Mouse (Mus musculus): ENCODE data around the gene Sema3d. TPM values are rescaled to one million over a fixed set of nuclear protein-coding genes. Genes with fewer than 3 reads are reported as not detected.
A peak's percentile ranks its signal among the peaks of the same experiment; 100 is the strongest.

Sema3d gene
- polyA plus RNA-seq, 1 experiment from 2014 or later, result 1.2 TPM

GRCm38 (mm10) chr5:12515283-12515682 is 132.1 kb downstream of the Sema3d start:
- Histone ChIP-seq H3K27ac (ENCODE audit: low read depth) (no peak overlapping the region), H3K27me3 (ENCODE audit: insufficient read depth, low read length) (no peaks in the 10 kb centered on the region), H3K36me3 (replicated peaks; ENCODE audit: insufficient read depth, low read length) (no peaks in the 10 kb centered on the region), H3K9ac (replicated peaks) (no peak overlapping the region), H3K4me2 (ENCODE audit: low read depth, low read length) (no peak overlapping the region), H3K9me3 (ENCODE audit: low read length) (no peaks in the 10 kb centered on the region), H3K4me3 (ENCODE audit: low read depth, low read length) (no peak overlapping the region), H3K4me1 (ENCODE audit: insufficient read depth) (no peaks in the 10 kb centered on the region)
- 72% methylated on average over 4 of the region's 4 CpGs for WGBS (ENCODE audit: insufficient replicate concordance)
- no peak for TF ChIP-seq EP300 (IDR thresholded peaks at IDR 0.05; ENCODE audit: low read depth)
- no peak for TF ChIP-seq CTCF (IDR thresholded peaks at IDR 0.05; ENCODE audit: low read depth)
- ATAC-seq, result no peak
- no peak for DNase-seq

- DNase-seq, result no peak
- no peaks in the 10 kb centered on the region for H3K4me1 ChIP-seq (ENCODE audit: insufficient read depth)
- no peak overlapping the region for H3K4me2 ChIP-seq (ENCODE audit: low read depth, low read length)
- 64% methylated on average over 4 of the region's 4 CpGs for WGBS (ENCODE audit: insufficient replicate concordance)
- H3K9me3 ChIP-seq (ENCODE audit: low read length), result no peaks in the 10 kb centered on the region
- H3K27me3 ChIP-seq (ENCODE audit: insufficient read depth, low read length), result no peaks in the 10 kb centered on the region
- H3K27ac ChIP-seq (ENCODE audit: low read depth), result no peak overlapping the region
- no peak overlapping the region for H3K9ac ChIP-seq (replicated peaks)
- H3K4me3 ChIP-seq (ENCODE audit: low read depth, low read length), result no peak overlapping the region
- no peak for ATAC-seq
- H3K36me3 ChIP-seq (replicated peaks; ENCODE audit: insufficient read depth, low read length), result no peaks in the 10 kb centered on the region
- TF ChIP-seq EP300 (IDR thresholded peaks at IDR 0.05; ENCODE audit: low read depth), result no peak
- TF ChIP-seq CTCF (IDR thresholded peaks at IDR 0.05; ENCODE audit: low read depth), result no peak
Measured at GRCm38 (mm10) chr5:12525235-12525767, 142.1 kb downstream of the Sema3d start.

GRCm38 (mm10) chr5:12528596-12528995 is 145.4 kb downstream of the Sema3d start:
- Histone ChIP-seq H3K27me3 (ENCODE audit: insufficient read depth, low read length) (no peaks in the 10 kb centered on the region), H3K4me2 (ENCODE audit: low read depth, low read length) (no peak overlapping the region), H3K4me1 (ENCODE audit: insufficient read depth) (no peaks in the 10 kb centered on the region), H3K4me3 (ENCODE audit: low read depth, low read length) (no peak overlapping the region), H3K9ac (replicated peaks) (no peak overlapping the region), H3K27ac (ENCODE audit: low read depth) (no peak overlapping the region), H3K9me3 (ENCODE audit: low read length) (no peaks in the 10 kb centered on the region), H3K36me3 (replicated peaks; ENCODE audit: insufficient read depth, low read length) (no peaks in the 10 kb centered on the region)
- no peak for ATAC-seq
- TF ChIP-seq CTCF (IDR thresholded peaks at IDR 0.05; ENCODE audit: low read depth) (no peak), EP300 (IDR thresholded peaks at IDR 0.05; ENCODE audit: low read depth) (no peak)
- DNase-seq, result no peak
- 77% methylated on average over 2 of the region's 2 CpGs for whole genome bisulfite sequencing (ENCODE audit: insufficient replicate concordance)

DNA sequence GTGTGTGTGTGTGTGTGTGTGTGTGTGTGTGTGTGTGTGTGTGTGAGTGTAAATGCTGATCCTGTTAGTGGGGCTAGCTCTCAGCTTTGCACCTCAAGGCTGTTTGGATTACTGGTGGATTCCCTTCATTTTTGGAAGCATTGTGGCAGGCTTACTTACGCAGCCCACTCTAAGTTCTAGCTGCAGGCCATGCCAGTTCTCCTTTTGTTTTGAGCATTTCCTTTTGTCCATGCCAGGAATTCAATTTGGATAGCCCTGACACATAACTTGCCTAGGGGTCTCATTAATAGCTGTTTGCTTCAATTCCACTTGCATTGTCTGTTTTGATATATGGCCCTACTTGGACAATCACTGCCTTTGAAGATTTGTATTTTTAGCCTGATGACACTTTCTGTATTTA is 146.6 kb downstream of the Sema3d start:
- no peak overlapping the region for H3K4me2 ChIP-seq (ENCODE audit: low read depth, low read length)
- ATAC-seq (no peak), DNase-seq (no peak)
- TF ChIP-seq EP300 (IDR thresholded peaks at IDR 0.05; ENCODE audit: low read depth), result no peak
- no peak for TF ChIP-seq CTCF (IDR thresholded peaks at IDR 0.05; ENCODE audit: low read depth)
- no peaks in the 10 kb centered on the region for H3K9me3 ChIP-seq (ENCODE audit: low read length)
- 100% methylated on average over 1 of the region's 1 CpGs for WGBS (ENCODE audit: insufficient replicate concordance)
- H3K27me3 ChIP-seq (ENCODE audit: insufficient read depth, low read length), result no peaks in the 10 kb centered on the region
- H3K4me1 ChIP-seq (ENCODE audit: insufficient read depth), result no peaks in the 10 kb centered on the region
- H3K4me3 ChIP-seq (ENCODE audit: low read depth, low read length), result no peak overlapping the region
- H3K36me3 ChIP-seq (replicated peaks; ENCODE audit: insufficient read depth, low read length), result no peaks in the 10 kb centered on the region
- H3K9ac ChIP-seq (replicated peaks), result no peak overlapping the region
- no peak overlapping the region for H3K27ac ChIP-seq (ENCODE audit: low read depth)

GRCm38 (mm10) chr5:12541268-12541667 is 158.1 kb downstream of the Sema3d start:
- Histone ChIP-seq H3K27ac (ENCODE audit: low read depth) (no peak overlapping the region), H3K9me3 (ENCODE audit: low read length) (no peaks in the 10 kb centered on the region), H3K36me3 (replicated peaks; ENCODE audit: insufficient read depth, low read length) (no peaks in the 10 kb centered on the region), H3K27me3 (ENCODE audit: insufficient read depth, low read length) (no peaks in the 10 kb centered on the region), H3K4me1 (ENCODE audit: insufficient read depth) (no peaks in the 10 kb centered on the region), H3K4me3 (ENCODE audit: low read depth, low read length) (no peak overlapping the region), H3K9ac (replicated peaks) (no peak overlapping the region), H3K4me2 (ENCODE audit: low read depth, low read length) (no peak overlapping the region)
- DNase-seq (no peak), ATAC-seq (no peak)
- TF ChIP-seq CTCF (IDR thresholded peaks at IDR 0.05; ENCODE audit: low read depth) (peak; percentile 43), EP300 (IDR thresholded peaks at IDR 0.05; ENCODE audit: low read depth) (no peak)
- WGBS (ENCODE audit: insufficient replicate concordance), result 40% methylated on average over 2 of the region's 2 CpGs

DNA sequence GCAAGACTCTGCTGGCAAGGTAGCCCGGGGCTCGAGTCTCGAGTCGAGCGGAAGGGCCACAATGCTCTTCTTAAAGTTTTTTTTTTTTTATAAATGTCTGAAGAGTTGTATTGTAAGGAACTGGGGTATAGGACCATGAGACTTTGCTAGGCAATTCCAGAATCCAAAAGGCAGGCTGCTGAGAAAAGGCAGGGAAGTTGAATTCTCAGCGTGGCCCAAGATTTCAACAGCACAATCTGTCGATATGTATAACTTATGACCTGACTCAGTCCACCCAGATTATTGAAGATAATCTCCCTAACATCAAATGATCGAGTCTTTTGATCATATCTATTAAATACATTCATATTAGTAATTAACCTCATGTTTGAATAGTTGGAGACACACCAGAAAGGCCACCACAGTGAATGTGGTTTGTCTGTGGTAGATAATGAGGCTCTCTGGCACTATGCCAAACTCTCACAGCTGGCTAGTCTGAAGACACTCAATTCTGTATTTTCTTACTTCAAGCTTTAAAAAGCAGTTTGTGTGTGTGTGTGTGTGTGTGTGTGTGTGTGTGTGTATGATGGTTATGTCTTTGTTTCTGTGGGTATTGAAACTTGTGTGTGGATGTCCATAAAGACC is 166.0 kb downstream of the Sema3d start:
- H3K9me3 ChIP-seq (ENCODE audit: low read length), result no peaks in the 10 kb centered on the region
- 75% methylated on average over 8 of the region's 8 CpGs for WGBS (ENCODE audit: insufficient replicate concordance)
- no peaks in the 10 kb centered on the region for H3K36me3 ChIP-seq (replicated peaks; ENCODE audit: insufficient read depth, low read length)
- TF ChIP-seq CTCF (IDR thresholded peaks at IDR 0.05; ENCODE audit: low read depth) (no peak), EP300 (IDR thresholded peaks at IDR 0.05; ENCODE audit: low read depth) (no peak)
- DNase-seq, result no peak
- no peak overlapping the region for H3K4me3 ChIP-seq (ENCODE audit: low read depth, low read length)
- no peak overlapping the region for H3K4me2 ChIP-seq (ENCODE audit: low read depth, low read length)
- H3K27ac ChIP-seq (ENCODE audit: low read depth), result no peak overlapping the region
- ATAC-seq, result no peak
- H3K27me3 ChIP-seq (ENCODE audit: insufficient read depth, low read length), result no peaks in the 10 kb centered on the region
- no peaks in the 10 kb centered on the region for H3K4me1 ChIP-seq (ENCODE audit: insufficient read depth)
- no peak overlapping the region for H3K9ac ChIP-seq (replicated peaks)
